Mouse (Mus musculus) left cerebral cortex, postnatal 14 days (tissue): ENCODE measurements at regions not wholly inside any gene's neighbourhood (a gene's known extent, or its start where the extent isn't known, plus 50 kb on each side); places are given as distances from the start of the nearest gene placed in this dataset.
A peak's percentile ranks its signal among the peaks of the same experiment; 100 is the strongest.
"Not testable (repeated sequence)": the region's sequence is repeated elsewhere in the genome, so short reads cannot be mapped to it uniquely, and the experiment has no call there.

Experiments used
- DNase-seq, 2 experiments: peaks; one replicate each; pipeline ENCODE4 v3.0.0; 2021 to 2022; ENCODE audit warnings: low spot score in 2 of 2, mixed read lengths in 1 of 2
- intact Hi-C: fragments of 180-260 bp; cut with DNase I; formaldehyde crosslinking; loops from one replicate; pipeline ENCODE4 v1.15.1; 2025

DNA sequence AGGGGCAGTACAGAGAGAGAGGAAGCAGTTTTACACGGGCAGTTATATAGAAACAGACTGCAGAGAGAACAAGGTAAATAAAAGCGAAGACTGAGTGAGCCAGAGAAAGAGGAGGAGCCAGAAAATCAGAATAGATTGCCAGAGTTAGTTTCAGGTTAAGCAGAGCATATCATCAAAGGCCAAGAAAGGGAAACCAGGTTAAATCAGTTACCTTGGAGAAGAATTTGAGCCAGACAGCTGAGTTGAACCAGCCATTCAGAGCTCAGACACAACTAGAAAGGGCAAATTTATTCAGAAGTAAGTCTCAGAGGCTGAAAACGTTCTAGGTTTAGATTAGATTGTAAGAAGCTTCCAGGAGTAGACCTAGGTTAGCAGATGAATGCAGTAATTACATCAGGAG, 858.6 kb downstream of the Adgrl3 start:
- no peak for DNase-seq
- intact Hi-C loops: no loop called here

DNA sequence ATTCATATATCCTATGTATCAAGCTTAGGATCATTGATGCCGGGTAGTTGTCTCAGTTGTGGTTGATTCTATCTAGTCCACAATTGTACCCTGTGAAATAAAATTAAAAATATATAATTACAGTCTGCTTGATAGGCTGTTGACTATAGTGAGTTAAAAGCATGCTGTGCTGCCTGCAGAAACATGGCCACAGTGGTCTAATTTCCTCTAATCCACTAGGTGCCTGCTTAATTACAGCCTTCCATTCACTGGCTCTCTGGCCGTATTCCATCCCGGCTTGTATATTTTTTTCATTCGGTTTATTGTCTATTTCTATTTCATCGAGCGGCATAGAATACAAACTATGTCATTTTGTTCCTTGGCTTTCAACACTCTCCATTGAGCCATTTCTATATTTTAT, 873.4 kb downstream of the Adgrl3 start:
- intact Hi-C loops: no loop called here

DNA sequence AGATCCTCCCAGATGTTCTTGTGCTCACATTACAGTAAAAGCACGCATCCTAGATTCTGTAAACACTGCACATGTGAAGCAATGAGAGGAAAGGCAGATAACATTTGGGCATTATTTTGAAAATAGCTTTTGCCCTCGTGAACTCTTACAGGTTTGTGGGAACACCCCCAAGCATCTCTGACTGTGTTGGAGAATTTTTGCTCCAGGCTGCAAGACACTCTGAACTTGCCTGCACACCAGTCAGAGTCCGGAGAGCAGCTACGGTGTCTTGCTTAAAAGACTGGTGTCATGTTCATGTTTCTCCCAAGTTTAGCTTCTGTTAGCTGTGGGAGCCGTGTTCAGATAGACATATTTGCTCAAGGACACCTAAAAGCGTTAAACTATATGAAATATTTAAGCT, 889.4 kb downstream of the Adgrl3 start:
- intact Hi-C loops: no loop called here
- no peak for DNase-seq

More for the DNA sequence above, 873.4 kb downstream of the Adgrl3 start:
- DNase-seq: no peak

DNA sequence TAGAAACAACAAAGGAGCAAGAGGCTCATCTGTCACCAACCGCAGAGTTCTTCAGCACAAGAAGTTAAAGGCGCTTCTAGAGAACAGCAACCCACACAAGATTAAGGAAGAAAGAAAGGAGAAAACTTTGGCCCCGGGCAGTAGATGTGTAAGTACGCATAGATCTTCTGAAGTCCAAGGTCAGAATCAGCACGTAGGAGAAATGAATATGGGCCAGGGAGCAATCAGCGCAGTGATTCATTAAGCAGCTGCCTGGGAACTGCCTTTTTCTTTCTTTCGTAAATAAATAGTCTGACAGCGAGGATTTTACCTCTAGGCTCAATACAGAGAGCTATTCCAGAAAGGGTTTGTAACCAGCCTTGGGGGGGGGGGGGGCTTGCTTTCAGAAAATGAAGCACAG, 890.0 kb downstream of the Adgrl3 start:
- no peak for DNase-seq
- intact Hi-C loops: no loop called here

DNA sequence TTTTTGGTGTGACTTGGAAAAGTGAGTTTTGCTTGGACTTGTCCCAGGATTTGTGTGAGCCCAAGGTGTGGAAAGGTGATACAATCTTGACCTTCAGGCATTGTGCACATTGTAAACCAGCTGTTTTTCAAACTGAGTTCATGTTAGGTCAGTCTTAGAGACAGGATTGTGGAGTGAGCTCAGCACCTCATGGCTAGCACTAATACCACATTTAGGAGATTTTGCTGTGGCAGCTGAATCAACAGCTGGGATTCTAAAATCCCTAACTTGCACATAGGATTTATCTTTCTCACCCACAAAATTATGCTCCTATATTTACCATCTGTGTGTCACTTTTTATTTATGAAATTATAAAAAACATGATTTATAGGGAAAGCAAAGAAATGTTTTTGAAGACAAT, 896.7 kb downstream of the Adgrl3 start:
- DNase-seq: no peak
- intact Hi-C loops: no loop called here

DNA sequence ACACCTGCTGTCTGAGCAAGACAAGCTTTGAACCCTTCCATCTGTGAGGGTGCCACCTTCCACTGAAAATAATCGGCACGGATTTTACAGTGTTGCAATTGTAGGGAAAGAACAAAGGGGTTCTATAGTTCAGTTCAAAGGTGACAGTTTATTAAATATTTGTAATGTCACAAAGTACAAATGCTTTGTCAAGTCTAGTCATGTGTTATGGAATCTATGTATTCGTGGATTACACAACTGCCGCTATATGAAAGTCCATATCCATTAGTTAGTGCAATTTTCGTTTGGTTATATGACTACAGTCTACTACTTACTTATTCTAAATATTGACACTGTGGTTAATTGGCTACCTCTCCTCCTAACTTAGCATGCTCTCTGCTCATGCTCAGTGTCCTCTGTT, 920.9 kb downstream of the Adgrl3 start:
- intact Hi-C loops: no loop called here
- DNase-seq: no peak

DNA sequence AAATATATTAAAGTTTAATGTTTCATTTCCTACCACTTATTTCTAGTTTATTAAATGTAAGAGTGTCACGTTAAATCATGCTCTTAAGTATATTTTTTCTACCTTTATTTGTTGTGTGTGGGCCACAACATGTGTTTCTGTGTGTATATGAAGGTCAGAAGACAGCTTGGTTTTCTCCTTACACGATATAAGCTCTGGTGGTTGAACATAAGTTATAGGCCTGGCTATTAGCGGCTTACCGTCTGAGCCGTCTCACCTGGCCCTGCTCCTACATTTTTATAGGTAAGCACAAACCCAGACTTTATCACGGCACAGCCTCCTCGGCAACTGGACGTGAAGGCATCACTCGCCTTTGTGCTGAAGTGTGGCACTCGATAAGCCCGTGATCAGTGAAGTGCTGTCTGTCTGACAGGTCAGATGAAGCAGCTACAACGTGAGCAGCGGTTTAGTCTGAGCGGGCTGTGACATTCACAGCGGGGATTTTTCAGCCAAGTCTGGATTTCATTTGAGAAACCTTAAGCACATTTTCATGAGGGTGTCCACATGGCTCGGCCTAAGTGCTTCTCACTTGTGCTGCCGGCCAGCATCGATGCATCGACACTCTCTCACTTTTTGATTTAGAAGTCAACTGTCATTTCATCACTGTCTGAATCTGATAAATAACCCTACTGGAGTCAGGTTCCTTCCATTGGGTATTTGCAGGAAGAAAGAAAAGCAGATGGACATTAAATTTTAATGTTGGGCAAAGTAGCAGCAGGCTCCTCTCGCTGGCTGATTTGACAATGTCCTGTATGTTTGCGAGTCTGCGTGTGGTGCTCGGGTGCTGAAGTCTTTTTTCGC, 950.0 kb downstream of the Adgrl3 start:
- intact Hi-C loops: no loop called here

DNA sequence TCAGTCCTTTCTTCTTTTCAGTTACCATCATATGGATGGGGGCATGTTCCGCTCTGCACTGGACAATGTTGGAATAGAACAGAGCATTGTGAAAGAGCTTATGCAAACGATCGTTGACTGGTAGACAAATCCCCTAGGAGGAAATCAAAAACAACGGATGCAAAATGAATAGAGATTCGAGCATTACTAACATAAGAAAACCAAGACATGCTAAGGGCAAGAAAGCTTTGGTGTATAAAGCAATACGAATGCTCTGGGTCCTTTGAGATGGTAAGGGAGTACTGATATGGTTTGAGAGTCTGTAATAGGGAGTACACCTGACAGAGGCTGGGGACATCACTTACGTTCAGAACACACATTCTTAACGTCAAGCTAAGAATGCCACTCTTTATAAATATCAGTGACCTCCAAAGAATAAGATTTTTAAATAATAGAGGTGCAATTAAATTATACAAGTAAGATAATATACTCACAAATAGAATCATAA, 950.6 kb downstream of the Adgrl3 start:
- no peak for DNase-seq
- intact Hi-C loops: no loop called here

More for the DNA sequence above, 950.0 kb downstream of the Adgrl3 start:
- no peak for DNase-seq

DNA sequence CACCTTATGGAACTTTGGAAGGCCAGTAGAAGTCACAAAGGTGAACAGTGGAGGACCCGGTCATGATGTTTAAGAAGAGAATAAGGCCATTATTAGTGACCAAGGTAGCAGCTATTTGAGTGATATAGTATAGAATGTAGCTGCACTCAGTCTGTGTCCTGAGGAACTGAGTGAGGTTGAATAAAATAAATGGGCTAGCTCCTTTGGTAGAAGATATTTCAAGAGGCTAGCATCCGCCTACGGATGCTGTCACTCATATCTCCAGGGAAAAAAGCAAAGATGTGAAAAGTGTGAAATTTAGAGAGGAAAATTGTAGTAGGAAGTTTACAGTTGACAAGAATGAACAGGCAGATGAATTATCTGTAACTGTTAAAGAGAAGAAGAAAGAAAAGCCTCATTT, 956.6 kb downstream of the Adgrl3 start:
- no peak for DNase-seq
- intact Hi-C loops: no loop called here

DNA sequence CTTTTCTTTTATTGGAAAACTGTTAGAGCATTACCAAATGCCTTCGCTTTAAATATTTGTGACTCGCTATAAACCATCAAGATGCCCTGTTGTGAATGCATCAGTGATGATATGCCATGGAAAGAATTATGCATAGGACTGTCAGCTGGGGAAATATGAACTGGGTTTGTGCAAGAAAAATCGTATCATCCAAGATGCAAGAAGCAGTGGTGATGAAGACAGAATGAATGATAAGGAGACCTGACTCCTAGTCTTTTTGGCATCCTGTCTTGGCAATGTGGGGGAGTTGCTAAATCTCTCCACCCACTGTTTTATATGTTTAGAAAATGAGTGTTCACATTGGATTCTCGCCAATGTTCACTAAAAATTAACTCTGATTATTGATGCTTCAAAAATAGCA, 963.4 kb downstream of the Adgrl3 start:
- intact Hi-C loops: no loop called here
- DNase-seq: no peak

DNA sequence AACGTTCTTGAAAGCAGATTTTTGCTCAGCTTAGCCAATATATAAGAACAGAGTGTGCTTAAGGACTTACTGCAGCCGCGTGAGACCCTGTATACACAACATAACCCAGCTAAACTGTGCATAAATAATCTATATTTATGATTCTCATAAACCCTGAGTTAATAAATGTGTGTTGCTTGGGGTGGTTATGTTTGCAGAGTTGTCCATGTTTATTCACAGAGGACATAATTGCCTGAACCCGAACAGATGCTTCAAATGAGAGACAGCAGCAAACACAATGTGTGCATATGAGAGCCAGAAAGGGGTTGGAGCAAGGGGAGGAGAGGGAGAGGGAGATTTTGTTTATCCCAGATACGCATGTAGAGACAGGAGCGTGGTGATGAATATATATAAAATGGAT, 968.1 kb downstream of the Adgrl3 start:
- DNase-seq: no peak
- intact Hi-C loops: no loop called here

DNA sequence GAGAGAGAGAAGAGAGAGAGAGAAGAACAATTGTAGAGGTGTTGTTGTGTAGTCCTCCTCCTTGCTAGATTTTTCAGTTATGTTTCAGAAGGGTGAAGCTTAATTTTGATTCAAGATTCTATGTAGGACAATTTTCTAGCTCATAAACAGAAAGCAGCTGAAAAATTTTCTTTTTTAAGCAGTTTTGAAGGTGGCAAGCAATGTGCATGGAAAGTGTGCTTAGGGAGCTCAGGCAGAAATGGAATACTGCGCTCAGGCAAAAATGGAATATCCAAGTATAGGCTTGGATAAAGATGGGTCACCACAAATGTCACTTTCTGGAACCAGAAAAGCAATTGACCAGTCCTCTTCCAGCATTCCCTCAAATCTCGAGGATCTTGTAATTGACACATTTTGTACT, 988.0 kb downstream of the Adgrl3 start:
- intact Hi-C loops: no loop called here
- no peak for DNase-seq

DNA sequence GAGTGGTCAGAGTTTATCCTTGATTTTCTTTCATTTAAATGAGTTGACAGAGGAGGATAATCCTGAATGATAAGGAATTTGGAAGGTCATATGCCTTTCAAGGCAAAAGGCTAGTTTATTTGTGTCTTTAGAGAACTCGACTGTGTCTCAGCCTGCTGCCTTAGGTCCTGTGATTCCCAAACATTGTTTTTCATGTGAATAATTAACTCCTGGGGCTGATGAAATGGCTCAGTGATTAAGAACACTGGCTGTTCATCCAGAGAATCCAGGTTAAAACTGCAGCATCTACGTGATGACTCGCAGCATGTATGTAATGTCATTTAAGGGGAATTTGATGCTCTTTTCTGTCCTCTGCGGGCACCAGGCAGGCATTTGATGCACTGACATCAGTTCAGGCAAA, 1004.2 kb downstream of the Adgrl3 start:
- no peak for DNase-seq
- intact Hi-C loops: no loop called here

DNA sequence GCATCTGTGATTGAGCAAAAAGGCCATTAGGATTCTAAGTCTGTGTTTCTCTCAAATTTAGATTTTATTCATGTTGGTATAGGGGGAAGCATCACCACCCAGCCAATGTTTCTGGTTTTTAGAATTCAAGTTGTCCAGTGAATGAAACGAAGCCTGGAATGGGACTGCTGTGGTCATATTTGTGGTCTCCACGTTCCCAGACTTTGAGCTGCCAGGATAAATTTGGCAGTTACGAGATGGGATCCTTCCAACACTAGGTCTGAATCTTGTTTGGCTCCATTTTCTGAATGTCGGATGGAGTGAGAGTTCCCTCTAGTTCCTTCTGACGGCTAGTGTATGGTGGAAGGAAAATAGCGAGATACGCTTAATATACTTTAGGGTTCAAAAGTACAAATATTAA, 1014.8 kb downstream of the Adgrl3 start:
- intact Hi-C loops: no loop called here
- no peak for DNase-seq

DNA sequence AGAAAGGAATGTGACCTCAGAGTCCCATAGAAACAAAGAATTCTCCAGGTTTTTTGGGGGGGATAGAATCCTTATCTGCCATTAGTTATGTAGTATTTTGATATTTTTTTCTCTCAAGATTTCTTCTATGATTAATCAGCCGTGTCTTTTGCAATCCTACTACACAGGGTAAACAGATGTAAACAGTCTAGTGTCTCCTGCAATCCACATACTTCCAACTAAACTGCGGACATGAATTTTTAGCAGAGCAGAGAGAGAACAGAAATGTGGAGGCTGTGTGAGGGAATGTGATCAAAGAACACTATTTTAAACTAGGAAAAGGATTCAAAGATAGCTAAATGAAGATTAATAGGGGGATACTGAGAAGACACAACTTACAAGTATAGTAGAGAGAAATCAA, 1026.2 kb downstream of the Adgrl3 start:
- DNase-seq: no peak
- intact Hi-C loops: no loop called here

DNA sequence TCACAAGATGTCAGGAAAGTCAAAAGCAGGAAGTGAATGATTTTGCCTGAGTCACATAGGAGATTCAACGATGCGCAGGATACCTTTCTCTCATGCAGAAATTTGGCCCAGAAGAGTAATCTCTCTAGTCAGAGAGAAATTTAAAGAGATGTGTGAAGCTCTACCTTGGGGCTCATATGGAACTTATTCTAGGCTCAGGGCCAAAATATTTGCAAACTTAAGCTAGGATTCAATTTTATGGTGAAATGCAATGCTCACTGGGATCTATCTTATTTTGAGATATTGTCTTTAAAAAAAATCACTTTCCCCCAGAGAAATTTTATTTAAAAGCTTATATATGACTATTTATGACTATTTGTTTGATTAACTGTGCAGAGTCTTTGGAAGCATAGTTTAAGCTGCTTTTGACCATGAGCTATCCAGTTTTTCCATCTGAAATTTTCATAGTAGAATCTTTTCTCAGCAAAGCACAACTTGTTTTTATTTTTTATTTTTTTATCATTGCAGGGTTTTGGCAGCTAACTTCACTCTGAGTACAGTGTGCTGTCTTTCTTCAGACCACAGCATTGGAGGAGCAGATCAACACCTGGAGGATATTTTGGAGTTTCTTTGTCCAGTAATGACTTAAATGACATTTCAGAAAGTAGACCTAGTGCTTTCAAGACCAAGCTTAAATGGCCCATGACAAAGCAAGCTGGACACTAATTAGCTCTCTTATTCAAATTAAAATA, 1039.3 kb downstream of the Adgrl3 start:
- DNase-seq: no peak
- intact Hi-C loops: no loop called here

DNA sequence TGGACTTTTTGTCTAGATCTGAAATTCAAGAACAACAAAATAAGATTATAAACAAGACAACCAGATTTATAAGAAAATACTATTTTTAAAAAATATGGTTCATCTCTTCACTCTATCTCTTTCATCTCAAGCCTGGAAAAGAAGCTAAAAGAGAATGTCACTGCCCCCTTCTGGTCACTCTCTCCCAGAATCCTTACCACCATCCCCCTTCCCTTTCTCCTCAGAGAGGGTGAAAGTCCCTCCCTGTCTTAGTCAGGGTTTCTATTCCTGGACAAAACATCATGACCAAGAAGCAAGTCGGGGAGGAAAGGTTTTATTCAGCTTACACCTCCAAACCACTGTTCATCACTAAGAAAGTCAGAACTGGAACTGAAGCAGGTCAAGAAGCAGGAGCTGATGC, 1040.7 kb downstream of the Adgrl3 start:
- intact Hi-C loops: no loop called here
- peak; percentile 14 to 20 for DNase-seq

DNA sequence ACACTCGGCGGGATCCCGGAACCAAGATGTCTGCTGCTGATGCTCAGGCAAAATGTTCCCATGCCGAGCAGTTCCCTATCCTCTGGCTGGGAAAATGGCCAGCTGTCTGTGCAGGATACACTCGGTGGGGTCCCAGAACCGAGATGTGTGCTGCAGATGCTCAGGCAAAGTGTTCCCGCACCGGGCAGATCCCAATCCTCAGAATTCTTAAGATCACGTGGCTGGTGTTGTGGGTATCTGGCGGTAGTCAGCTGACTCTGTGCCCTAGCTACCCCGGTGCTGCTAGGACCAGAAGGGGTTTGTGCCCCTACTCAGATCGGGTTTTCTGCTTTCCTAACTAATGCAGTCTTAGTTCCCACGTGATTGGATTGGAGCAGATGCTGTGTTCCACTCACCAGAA, 1049.3 kb downstream of the Adgrl3 start:
- intact Hi-C loops, DNase-seq: not testable (repeated sequence)

DNA sequence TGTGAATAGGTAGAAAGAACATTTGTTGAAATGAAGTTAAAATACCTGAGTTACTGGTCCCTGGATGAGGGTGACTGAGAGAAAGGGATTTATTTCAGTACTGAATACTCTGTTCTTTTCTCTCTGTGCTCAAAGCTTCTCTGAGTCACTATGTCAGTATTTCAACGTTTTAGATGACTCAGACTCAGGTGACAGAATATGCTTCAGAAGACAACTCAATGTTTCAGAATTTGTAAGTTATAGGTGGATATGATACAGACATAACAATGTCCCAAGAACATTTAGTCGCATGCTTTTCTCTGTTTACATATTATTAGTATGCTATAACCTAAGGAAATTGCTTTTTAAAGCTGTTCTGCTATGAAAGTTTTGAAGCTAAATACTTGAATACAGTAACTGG, 1069.5 kb downstream of the Adgrl3 start:
- DNase-seq: no peak
- intact Hi-C loops: no loop called here

DNA sequence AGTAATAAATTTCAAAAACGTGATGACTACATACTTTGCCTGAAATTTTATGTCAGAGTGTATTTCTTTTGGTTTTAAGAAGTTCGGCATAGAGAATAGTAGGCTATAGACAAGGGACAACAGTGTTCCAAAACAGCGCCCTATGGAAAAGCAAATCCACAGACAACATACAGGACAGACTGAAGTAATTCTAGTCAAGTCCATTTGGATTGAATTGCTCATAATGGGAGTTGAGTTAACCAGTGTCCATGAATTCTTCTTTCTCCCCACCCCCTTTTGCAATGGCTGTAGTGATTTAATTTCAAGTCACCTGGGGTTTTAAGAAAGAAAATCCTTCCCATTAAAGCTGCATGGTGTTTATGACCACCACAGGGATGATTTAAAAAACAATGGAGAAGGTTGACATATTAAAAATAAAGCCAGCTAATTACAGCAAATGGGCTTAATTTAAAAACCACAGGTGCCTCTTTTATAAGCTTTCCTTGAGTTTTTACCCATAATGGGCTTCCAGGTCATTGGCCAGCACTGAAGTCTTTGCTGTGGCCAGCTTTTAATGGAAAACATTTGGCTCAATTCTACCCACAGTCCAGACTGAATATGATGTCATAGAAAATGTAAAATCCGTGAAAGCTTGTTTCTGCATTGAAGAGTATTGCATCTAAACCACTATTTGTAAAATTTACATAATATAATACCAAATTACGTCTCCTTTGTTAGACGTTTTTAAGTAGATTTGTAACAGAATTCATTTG, 1083.3 kb downstream of the Adgrl3 start:
- intact Hi-C loops: no loop called here
- DNase-seq: no peak
